Mouse (Mus musculus) ES-Bruce4 (cell line): ENCODE measurements at regions not wholly inside any gene's neighbourhood (a gene's known extent, or its start where the extent isn't known, plus 50 kb on each side); places are given as distances from the start of the nearest gene placed in this dataset.
A peak's percentile ranks its signal among the peaks of the same experiment; 100 is the strongest.

Experiments used
- CTCF ChIP-seq: IDR thresholded peaks from one replicate; pipeline ENCODE4 v1.8.1; 2011; ENCODE audit warnings: low read depth, low read length
- POLR2A ChIP-seq: IDR thresholded peaks from one replicate; pipeline ENCODE4 v1.8.1; 2011; ENCODE audit warnings: low read length; ENCODE audit not compliant: insufficient read depth

DNA sequence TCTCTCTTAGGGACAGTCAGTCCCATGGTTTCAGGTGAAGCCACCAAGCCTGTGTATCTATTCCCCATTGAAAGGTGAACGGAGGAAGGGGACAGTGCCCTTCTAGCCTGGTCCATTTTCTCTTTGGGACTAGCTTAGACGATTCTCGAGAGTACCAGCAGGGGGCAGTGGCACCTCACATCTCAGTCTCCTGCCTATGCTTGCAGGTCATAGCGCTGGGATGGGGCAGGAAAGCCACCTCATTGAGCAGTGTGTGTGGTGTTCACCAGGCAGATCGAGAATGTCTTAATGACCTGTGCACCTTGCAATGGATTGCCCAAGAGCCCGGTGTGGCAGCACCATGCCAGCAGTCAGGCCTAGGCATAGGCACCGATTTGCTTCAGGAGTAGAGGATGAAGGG lies 100.7 kb upstream of the Podxl start:
- TF ChIP-seq CTCF (peak; percentile 96), POLR2A (no peak)
